Mouse (Mus musculus): ENCODE measurements at regions not wholly inside any gene's neighbourhood (a gene's known extent, or its start where the extent isn't known, plus 50 kb on each side); places are given as distances from the start of the nearest gene placed in this dataset.

DNA sequence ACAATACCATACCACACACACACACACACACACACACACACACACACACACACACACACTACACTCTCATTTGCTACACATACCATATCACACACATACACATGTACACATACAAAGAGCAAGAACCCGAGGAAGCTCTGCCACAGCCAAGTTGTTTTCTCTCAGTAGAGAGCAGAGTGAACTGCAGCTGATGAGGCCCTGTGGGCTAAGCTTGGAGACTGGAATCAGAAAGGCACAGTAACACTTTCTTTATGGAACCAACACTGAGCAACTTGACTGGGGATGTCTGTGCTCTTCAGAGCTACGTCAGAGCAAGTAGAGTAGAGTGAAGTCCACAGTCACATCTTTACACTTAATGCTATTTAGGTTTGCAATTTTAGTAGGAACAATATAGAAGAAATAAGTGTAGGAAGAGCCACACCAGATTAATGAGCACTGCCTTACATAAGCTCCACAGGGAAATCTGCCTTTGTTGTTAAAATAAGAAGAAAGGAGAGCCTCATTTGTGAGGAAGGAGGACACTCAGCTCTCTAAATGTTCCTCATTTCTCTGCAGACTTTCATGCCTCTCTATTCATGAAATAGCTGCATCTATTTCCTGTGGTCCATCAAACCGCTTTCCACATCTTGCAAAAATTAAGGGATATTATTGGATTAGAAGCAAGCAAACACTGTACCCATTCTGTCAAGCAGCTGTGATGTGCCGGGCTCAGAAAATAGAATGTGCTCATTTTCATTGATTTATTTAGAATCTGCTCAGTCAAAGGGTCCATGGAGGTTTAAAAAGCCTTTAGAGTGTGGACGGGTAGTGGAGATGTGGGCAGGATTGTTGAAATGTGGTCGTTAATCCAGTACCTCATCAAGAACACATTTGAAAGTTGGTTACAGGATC is 107.0 kb upstream of the Cttnbp2 start:
- ATAC-seq (no peak), DNase-seq (ENCODE audit: low spot score) (no peak)
- H3K27ac ChIP-seq: no peak overlapping the region
- no peaks in the 10 kb centered on the region for H3K27me3 ChIP-seq (ENCODE audit: insufficient read depth, low read length)
- H3K9ac ChIP-seq (replicated peaks; ENCODE audit: low read length): no peak overlapping the region
- no peak for TF ChIP-seq CTCF (IDR thresholded peaks at IDR 0.05; ENCODE audit: low read depth)
- H3K36me3 ChIP-seq (ENCODE audit: insufficient read depth, low read length): no peaks in the 10 kb centered on the region
- no peak overlapping the region for H3K4me2 ChIP-seq (ENCODE audit: low read depth, low read length)
- 63% methylated on average over 6 of the region's 6 CpGs for WGBS
- H3K9me3 ChIP-seq (ENCODE audit: low read length): no peaks in the 10 kb centered on the region
- H3K4me1 ChIP-seq (ENCODE audit: insufficient read depth, low read length): no peaks in the 10 kb centered on the region
- H3K4me3 ChIP-seq (ENCODE audit: low read length): no peak overlapping the region

DNA sequence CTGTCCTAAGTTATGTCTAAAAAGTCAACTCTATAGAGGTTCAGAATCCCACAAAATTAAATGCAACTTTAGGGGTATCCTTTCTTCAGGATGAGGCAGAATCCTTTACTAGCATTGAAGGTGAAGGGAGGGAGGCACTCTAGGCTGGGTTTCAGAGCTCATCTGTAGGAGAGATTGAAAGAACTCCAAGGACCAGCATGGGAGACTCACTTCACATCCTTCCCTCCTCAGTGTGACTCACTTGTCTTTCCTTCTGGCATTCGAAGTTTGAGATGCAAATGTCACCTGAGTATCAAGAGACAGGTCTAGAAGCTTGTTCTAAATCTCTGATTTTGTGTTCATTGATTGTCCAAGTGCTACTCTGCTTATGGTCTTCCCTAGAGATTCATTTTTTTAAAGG is 113.9 kb upstream of the Cttnbp2 start:
- H3K9me3 ChIP-seq (ENCODE audit: low read length): no peaks in the 10 kb centered on the region
- no peaks in the 10 kb centered on the region for H3K36me3 ChIP-seq (ENCODE audit: insufficient read depth, low read length)
- WGBS: 63% methylated on average over 1 of the region's 1 CpGs
- H3K9ac ChIP-seq (replicated peaks; ENCODE audit: low read length): no peak overlapping the region
- DNase-seq (ENCODE audit: low spot score) (no peak), ATAC-seq (no peak)
- H3K27me3 ChIP-seq (ENCODE audit: insufficient read depth, low read length): no peaks in the 10 kb centered on the region
- no peak for TF ChIP-seq CTCF (IDR thresholded peaks at IDR 0.05; ENCODE audit: low read depth)
- no peaks in the 10 kb centered on the region for H3K4me1 ChIP-seq (ENCODE audit: insufficient read depth, low read length)
- H3K4me3 ChIP-seq (ENCODE audit: low read length): no peak overlapping the region
- H3K27ac ChIP-seq: no peak overlapping the region
- no peak overlapping the region for H3K4me2 ChIP-seq (ENCODE audit: low read depth, low read length)

DNA sequence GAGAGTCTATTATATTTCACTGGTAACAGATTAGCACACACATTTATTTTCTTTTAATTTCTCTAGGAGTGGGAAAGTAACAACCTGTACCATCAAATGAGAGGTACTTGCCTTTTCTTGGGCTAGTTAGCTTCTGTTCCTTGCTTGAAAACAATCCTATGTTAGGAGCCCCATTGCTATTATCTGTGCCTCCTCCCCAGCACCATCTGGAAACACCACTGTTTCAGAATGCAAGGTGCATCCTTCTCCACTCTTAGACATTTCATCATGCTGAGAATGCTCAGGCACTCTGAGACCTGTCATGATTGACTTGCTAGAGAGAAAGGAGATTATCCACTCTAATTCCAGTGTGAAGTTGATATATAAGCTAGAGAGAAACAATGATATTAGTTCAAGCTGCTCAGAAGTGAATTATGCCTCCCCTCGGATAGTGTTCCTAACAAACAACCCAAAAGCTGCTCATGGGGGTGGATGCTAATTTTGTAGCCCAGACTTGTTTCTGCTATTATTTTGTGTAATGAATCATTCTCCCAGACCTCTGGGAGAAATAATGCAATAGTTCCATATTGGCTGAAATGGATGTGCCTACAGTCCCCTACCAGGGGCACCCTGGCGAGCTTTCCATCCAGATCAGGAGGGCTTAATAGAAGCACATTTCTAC is 119.0 kb upstream of the Cttnbp2 start:
- no peak for ATAC-seq
- no peak overlapping the region for H3K27ac ChIP-seq
- no peaks in the 10 kb centered on the region for H3K36me3 ChIP-seq (ENCODE audit: insufficient read depth, low read length)
- 73% methylated on average over 2 of the region's 2 CpGs for WGBS
- no peak overlapping the region for H3K4me3 ChIP-seq (ENCODE audit: low read length)
- no peak overlapping the region for H3K4me2 ChIP-seq (ENCODE audit: low read depth, low read length)
- no peaks in the 10 kb centered on the region for H3K27me3 ChIP-seq (ENCODE audit: insufficient read depth, low read length)
- no peak overlapping the region for H3K9ac ChIP-seq (replicated peaks; ENCODE audit: low read length)
- H3K9me3 ChIP-seq (ENCODE audit: low read length): no peaks in the 10 kb centered on the region
- no peaks in the 10 kb centered on the region for H3K4me1 ChIP-seq (ENCODE audit: insufficient read depth, low read length)
- no peak for TF ChIP-seq CTCF (IDR thresholded peaks at IDR 0.05; ENCODE audit: low read depth)
- DNase-seq (ENCODE audit: low spot score): no peak

DNA sequence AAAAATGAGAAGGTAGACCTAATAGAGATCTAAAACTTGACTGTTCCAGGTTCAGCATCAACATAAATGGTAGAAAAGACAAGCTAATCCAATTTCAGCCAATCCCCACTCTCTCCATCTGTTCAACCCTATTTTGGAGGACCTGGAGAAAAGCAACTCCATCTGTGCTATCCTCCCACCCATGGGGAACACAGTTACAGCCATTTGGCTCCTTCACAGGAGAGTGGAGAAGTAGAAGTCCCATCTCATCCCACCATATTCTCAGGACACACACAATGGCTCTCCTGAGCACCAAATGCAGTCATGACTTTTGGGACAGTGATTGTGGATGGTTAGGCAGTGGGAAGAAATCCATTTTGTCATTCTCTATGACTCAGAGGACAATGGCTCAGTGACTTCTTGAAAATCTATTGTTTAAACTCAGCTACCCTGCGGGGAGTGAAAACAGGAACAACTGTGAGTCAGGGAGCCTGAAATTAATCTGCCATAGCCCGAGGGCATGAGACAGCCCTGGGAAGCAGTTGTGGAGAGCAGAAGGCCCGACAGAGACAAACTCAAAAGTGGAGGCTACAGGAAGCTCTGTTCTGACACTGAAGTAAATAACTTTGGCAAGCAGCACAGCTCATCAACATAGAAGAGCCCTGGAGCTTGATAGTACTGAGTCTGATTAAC is 125.2 kb upstream of the Cttnbp2 start:
- Histone ChIP-seq H3K36me3 (ENCODE audit: insufficient read depth, low read length) (no peaks in the 10 kb centered on the region), H3K9me3 (ENCODE audit: low read length) (no peaks in the 10 kb centered on the region), H3K4me3 (ENCODE audit: low read length) (no peak overlapping the region), H3K4me1 (ENCODE audit: insufficient read depth, low read length) (no peaks in the 10 kb centered on the region), H3K27ac (0 out of 2 replicates have a peak overlapping the region, but pooled peaks have one; percentile 12), H3K9ac (replicated peaks; ENCODE audit: low read length) (no peak overlapping the region), H3K4me2 (ENCODE audit: low read depth, low read length) (no peak overlapping the region), H3K27me3 (ENCODE audit: insufficient read depth, low read length) (no peaks in the 10 kb centered on the region)
- DNase-seq (ENCODE audit: low spot score): peak; percentile 40
- 6% methylated on average over 3 of the region's 3 CpGs for WGBS
- TF ChIP-seq CTCF (IDR thresholded peaks at IDR 0.05; ENCODE audit: low read depth): no peak
- peak; percentile 80 for ATAC-seq

DNA sequence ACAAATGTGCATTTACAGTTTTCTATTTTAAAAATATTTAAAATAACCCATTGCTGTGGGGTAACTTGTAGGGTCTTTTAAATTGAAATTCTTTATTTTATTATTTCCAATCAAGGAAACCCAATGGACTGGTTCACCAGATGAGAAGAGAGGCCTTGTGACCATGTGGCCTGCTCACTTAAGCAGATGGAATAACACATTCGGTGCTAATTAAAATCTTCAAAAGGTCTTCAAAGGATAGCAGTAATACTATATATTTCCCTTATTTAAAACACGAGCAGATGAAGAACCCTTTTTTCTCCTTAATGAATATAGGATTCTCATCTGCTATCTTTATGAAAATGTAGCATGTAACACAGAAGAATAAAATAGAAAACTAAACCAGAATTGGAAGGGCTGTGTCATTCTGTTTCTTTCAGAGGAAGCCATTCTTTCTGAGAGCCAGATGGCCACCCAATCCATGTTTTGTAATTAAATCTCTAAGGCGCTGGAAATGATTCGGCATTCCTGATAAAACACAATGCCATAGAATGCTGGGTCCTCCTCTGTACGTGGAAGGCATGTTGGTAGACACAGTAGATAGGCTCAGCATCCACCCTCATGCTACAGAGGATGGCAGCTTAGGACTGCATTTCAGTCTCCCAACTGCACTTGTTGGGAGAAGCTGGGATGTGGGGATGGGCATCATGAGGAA is 134.4 kb upstream of the Cttnbp2 start:
- no peaks in the 10 kb centered on the region for H3K4me1 ChIP-seq (ENCODE audit: insufficient read depth, low read length)
- no peak for ATAC-seq
- H3K9ac ChIP-seq (replicated peaks; ENCODE audit: low read length): no peak overlapping the region
- H3K36me3 ChIP-seq (ENCODE audit: insufficient read depth, low read length): no peaks in the 10 kb centered on the region
- H3K27me3 ChIP-seq (ENCODE audit: insufficient read depth, low read length): no peaks in the 10 kb centered on the region
- no peak overlapping the region for H3K4me2 ChIP-seq (ENCODE audit: low read depth, low read length)
- 74% methylated on average over 5 of the region's 5 CpGs for WGBS
- no peak for DNase-seq (ENCODE audit: low spot score)
- H3K9me3 ChIP-seq (ENCODE audit: low read length): no peaks in the 10 kb centered on the region
- no peak for TF ChIP-seq CTCF (IDR thresholded peaks at IDR 0.05; ENCODE audit: low read depth)
- no peak overlapping the region for H3K4me3 ChIP-seq (ENCODE audit: low read length)
- no peak overlapping the region for H3K27ac ChIP-seq

DNA sequence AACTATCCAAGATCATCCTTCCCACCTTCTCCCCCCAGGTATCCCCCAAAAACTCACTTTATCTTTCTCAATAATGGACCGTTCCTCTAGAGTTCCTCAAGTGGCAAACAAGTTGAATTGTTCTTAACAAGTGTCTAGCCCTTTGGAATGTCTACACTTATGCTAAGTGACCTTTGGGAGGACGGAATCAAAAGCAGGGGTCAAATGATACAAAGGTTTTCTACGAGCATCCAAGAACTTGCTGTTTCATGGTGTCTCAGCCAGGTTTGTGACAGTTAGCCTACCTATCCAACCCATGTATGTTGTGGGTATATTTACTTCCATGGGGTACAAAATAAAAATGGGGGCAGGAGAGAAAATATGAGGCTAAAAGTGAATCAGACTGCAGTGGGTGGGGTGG is 136.7 kb upstream of the Cttnbp2 start:
- Histone ChIP-seq H3K4me3 (ENCODE audit: low read length) (no peak overlapping the region), H3K9me3 (ENCODE audit: low read length) (no peaks in the 10 kb centered on the region), H3K9ac (replicated peaks; ENCODE audit: low read length) (no peak overlapping the region), H3K4me2 (ENCODE audit: low read depth, low read length) (no peak overlapping the region), H3K27me3 (ENCODE audit: insufficient read depth, low read length) (no peaks in the 10 kb centered on the region), H3K27ac (no peak overlapping the region), H3K4me1 (ENCODE audit: insufficient read depth, low read length) (no peaks in the 10 kb centered on the region), H3K36me3 (ENCODE audit: insufficient read depth, low read length) (no peaks in the 10 kb centered on the region)
- DNase-seq (ENCODE audit: low spot score): no peak
- no peak for ATAC-seq
- TF ChIP-seq CTCF (IDR thresholded peaks at IDR 0.05; ENCODE audit: low read depth): no peak
- 74% methylated on average over 3 of the region's 3 CpGs for WGBS
